Mouse (Mus musculus) left cerebral cortex, postnatal 4 days (tissue): ENCODE measurements around the gene Cacng3. TPM values are rescaled to one million over a fixed set of nuclear protein-coding genes. Genes with fewer than 3 reads are reported as not detected.
A peak's percentile ranks its signal among the peaks of the same experiment; 100 is the strongest.

Source experiments
- DNase-seq: peaks from one replicate; pipeline ENCODE4 v3.0.0-alpha.2; 2022
- intact Hi-C: fragments of 180-260 bp; cut with DNase I; formaldehyde crosslinking; loops from one replicate; pipeline ENCODE4 v1.15.1; 2025
- total RNA-seq, 2 experiments: library from RNA; stranded (reverse); gene quantifications; 2 replicates each; pipeline ENCODE4 v1.2.3; 2021

The Cacng3 gene
- total RNA-seq, 2 experiments from 2014 or later: 32.2 to 39.0 TPM

- no peak for DNase-seq
- intact Hi-C loops: no loop called here
Measured at GRCm38 (mm10) chr7:122716299-122716698, 46.0 kb downstream of the Cacng3 start.

DNA sequence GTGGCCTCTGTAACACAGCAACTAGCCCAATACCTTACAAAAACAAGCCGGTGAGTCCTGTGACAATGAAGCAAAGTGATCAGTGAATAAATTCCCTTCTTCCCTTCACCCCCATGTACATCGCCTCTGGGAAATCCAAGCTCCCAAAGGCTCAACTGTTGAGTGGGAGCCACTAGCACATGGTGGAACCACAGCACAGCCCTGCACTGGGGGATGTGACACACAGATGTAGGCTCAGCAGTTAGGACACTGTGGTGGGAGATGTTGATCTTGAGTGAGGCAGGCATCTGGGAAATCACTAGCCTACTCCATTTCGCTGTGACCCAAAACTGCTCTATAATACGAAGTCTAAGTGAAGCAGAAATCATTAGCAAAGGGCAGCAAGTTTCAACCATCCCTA, 48.2 kb downstream of the Cacng3 start:
- intact Hi-C loops: no loop called here
- no peak for DNase-seq

- intact Hi-C loops: no loop called here
- DNase-seq: no peak
Measured at GRCm38 (mm10) chr7:122723358-122723876, 53.1 kb downstream of the Cacng3 start.

DNA sequence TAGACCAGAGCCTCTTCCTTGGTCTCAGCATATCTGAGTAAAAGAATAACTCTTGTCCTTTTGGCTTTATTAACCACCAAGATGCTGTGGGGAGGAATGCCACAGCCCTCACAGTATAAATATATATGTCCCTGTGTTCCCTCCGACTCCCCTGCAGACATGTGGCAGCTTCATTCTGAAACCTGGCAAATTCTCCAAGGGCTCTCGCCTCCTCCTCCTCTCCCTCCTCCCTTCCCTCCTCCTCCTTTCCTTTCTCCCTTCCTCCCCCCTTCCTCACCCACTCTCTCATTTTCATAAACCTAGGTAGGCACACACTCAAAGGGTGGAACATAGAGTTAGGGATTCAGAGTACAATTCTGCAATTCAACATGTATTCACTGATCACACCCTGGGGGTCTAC, 56.1 kb downstream of the Cacng3 start:
- intact Hi-C loops: no loop called here
- no peak for DNase-seq

DNA sequence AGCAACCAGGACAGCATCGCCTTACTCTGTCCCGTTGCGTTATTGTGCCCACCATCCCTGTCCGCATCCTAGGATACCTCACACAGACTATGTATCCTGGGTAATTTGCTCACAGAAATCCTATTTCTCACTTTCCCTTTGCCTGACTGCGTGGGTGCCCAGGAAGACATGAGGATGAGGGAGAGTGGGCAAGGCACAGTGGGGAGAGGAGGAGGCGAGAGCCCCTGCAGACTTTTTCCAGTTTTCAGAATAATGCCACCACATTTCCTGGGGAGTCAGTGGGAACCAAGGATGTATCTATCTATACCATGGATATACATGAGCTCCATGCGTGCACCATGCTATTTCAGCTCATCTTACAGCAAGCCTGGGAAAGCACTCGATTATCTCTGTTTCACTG, 57.9 kb downstream of the Cacng3 start:
- intact Hi-C loops: no loop called here
- DNase-seq: no peak

DNA sequence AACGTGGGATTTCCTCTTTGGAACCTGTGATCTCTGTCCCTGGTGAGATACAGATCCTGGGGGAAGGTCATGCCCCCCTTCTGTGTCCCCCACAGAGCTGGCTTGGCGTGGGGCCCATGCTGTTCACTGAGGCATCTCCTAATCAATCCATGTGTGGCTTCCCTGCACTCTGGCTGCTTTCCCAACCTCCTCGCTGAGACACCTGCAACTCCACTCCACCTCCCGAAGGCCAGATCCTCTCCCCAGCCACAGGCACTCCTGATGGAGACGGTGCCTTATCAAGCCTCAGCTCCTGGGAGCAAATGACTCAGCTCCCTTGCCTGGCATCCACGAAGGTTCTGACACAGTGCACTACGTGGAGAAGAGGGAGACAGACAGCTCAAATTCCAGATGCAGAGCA, 58.6 kb downstream of the Cacng3 start:
- intact Hi-C loops: no loop called here
- DNase-seq: peak; percentile 31

DNA sequence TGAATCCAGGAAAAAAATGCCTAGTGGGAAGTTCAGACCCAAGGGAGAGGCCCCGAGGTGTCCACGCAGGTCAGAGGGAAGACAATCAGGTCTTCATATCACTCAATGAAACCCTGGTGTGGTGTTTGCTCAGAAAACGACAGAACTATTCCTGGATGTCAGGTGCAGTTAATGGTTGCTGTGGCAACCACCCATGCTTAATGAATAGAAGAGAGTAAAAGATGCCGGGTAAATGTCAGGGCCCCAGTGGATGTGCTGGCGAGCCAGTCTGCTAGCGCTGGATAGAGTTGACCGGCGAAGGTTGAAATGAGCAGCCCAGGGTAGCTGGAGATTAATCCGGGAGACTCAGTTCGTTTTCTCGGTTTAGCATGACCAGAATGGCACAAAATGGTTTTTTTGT, 65.0 kb downstream of the Cacng3 start:
- intact Hi-C loops: no loop called here
- DNase-seq: no peak

GRCm38 (mm10) chr7:122738541-122738940, 68.2 kb downstream of the Cacng3 start:
- intact Hi-C loops: no loop called here
- DNase-seq: no peak

- DNase-seq: no peak
- intact Hi-C loops: no loop called here
Measured at GRCm38 (mm10) chr7:122740663-122741062, 70.4 kb downstream of the Cacng3 start.

DNA sequence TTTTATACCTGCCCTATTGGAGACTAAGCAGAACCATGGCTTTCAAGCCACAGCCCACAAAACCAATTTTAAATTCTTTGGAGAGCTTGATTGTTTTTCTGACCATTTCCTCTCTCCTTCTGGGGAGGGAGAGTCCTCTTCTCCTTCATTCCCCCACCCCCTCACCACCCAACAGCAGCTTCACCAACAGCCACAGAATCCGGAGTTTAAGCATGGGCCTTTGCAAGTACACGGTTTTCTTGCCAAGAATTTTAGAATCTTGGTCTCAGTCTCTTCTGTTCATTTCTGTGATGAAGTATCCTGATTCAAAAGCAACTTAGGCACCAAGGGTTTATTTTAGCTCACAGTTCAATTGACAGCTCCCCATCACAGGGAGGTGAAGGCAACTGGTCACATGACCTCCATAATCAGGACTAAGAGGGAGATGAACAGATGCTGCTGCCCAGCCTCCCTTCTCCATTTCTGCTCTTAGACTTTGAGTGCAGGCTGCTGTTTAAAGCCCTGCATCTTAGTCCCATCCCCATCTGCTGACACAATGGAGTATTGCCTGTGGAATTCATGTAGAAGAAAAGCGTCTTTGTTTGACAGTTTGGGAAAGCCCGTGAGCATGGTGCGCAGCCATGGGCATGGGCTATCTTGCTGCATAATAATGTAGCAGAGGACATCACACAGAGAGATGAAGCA, 85.8 kb downstream of the Cacng3 start:
- no peak for DNase-seq
- intact Hi-C loops: no loop called here

DNA sequence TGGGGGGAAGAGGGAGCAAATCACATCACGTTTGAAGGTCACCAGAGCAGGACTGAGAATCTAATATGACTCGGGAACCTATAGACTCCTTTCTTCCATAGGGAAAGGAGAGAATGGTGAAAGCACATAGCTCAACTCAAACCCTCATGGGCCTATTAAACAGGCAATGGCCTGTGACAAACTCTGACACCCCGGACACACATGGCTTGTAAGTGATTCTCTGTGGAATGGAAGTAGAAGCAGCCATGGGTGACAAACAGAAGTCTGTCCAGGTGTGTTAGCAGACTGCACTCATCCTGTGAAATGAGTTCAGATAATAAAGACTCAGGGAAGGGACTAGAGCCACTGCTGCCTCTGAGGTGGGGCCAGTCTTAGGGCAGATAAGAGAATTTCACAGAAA, 88.4 kb downstream of the Cacng3 start:
- intact Hi-C loops: no loop called here
- no peak for DNase-seq

DNA sequence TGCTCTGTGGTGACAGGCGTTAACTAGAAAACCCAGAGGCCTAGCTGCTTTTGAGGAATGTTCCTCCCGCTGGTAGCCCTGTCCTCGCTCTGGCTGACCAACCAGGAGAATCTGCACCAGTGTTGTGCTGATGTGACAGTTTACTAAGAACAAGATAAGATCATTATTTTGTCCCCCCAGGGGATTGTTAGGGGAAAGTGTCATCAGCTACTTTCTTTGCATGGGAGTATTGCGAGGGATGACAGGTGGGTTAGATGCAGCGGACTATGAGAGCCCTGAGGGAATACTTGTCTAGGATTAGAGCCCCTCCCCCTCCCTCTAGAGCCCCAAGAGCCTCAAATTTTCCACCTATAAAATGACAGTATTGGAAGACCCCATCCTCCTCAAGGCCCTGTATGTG, 94.2 kb downstream of the Cacng3 start:
- intact Hi-C loops: no loop called here
- DNase-seq: no peak

DNA sequence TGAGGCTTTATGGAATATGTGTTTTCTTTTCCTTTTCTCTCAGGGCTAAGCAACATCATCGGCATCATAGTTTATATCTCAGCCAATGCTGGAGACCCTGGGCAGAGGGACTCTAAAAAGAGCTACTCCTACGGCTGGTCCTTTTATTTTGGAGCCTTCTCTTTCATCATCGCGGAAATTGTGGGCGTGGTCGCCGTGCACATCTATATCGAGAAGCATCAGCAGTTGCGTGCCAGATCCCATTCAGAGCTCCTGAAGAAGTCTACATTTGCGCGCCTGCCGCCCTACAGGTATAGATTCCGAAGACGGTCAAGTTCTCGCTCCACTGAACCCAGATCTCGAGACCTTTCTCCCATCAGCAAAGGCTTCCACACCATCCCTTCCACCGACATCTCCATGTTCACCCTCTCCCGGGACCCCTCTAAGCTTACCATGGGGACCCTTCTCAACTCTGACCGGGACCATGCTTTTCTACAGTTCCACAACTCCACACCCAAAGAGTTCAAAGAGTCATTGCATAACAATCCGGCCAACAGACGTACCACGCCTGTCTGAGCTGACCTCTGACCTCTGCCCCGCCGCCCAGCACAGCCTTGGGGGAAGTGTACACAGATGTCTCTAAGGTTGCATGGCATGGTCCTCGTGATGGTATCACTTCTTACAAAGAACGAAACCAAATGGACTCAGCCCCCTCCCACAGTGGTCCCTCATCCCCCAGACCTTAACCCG, 98.2 kb downstream of the Cacng3 start:
- intact Hi-C loops: no loop called here
- no peak for DNase-seq

- no peak for DNase-seq
- intact Hi-C loops: no loop called here
Measured at GRCm38 (mm10) chr7:122779601-122780000, 109.3 kb downstream of the Cacng3 start.

DNA sequence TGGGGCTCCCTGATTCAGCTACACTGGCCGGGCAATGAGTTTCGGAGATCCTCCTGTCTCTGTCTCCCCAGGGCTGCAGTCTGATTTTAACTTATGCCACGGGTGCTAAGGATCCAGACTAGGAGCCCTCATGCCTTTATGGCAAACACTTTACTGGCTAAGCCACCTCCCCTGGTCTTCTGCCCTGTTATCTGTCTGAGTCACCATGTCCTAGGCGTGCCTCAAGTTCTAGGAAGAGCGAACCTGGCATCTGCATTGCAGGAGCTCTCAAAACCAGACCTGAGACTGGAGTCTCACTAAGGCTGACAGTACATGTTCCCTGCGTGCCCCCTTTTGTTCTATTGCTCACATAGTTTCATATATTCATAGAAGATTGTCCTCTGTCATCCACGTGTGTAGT, 119.6 kb downstream of the Cacng3 start:
- DNase-seq: no peak
- intact Hi-C loops: no loop called here

DNA sequence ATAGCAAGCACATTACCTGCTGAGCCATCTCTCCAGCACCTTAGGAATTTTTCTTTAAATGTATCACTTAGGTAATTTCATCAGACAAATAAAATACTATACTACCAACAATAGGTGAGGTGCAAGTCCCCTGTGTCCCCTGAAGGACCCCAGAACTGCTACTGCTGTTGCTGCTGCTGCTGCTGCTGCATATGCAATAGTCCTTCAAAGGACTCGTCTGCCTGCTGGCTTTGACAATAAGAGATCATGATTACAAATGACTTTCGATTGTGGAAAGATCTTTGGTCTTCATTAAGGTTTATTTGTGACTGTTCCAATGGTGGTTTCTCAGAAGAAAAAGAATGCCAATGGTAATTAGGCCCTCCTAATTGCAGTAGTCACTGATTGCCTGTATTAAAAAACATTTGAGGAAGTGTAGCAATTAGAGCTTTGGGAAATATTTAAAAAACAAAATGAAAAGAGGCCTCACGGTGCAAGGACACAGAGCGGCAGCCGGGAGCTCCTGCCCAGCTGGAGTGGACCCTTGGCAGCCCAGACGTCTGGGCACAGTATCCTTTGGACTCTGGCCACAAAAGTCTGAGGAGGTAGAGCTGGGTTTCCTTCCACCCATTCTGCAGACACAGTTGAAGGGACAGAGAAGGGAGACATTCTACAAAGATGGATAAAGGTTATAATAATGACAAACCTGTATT, 123.5 kb downstream of the Cacng3 start:
- DNase-seq: peak; percentile 70
- intact Hi-C loops: no loop called here

DNA sequence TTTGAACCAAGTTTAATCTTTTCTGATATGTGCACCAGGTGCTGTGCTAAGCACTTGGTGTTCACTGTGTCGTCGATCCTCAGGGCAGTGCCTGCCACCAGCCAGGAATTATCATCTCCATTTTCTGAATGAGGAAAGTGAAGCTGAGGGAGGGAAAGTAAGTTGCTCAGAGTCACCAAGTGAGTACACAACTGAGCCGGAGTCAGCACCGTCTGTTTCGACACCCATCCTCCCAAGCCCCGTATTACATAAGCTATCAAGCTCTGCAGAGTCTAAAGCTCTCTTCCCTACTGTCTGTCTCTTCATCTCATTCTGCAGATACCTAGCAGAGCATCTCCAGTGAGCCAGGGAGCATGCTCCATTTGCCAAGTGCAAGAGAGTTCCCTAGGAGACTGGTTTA, 124.8 kb downstream of the Cacng3 start:
- DNase-seq: no peak
- intact Hi-C loops: no loop called here

- DNase-seq: peak; percentile 24
- intact Hi-C loops: no loop called here
Measured at GRCm38 (mm10) chr7:122800821-122801220, 130.5 kb downstream of the Cacng3 start.

DNA sequence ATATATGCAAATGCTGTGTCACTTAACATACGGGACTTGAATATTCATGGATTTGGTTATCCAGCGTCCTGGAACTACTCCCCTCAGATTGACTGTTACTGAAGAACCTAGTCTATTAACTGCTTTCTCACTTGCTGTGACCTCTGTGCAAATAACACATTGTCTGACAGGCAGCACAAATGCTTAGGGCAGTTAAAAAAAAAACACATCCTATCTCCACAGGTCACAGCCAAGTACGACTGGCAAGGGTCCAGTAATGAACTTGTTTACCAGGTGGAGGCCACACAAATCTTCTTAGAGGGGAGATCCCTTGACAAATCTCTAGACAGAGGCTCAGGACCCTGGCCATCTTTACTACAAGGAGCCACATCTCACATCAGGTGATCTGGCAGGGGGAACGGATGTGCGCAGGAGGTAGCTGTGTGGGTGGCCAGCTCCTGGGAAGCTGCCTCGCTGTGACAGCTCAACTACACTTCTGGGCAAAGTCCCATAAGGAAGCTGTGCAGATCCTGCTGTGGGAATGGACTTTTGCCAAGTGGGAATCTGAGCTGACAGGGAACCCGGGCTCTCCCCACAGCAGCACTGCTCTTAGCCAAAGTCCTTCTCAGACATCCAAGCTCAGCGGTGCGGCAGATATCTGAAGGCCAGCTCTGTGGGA, 133.7 kb downstream of the Cacng3 start:
- intact Hi-C loops: no loop called here
- DNase-seq: peak; percentile 84

GRCm38 (mm10) chr7:122806531-122806930, 136.2 kb downstream of the Cacng3 start:
- no peak for DNase-seq
- intact Hi-C loops: no loop called here

GRCm38 (mm10) chr7:122813724-122814123, 143.4 kb downstream of the Cacng3 start:
- intact Hi-C loops: no loop called here
- no peak for DNase-seq
